Mouse (Mus musculus): Measurements from ENCODE around the gene Dvl1. TPM values are rescaled to one million over a fixed set of nuclear protein-coding genes. Genes with fewer than 3 reads are reported as not detected.

Gene Dvl1
- polyA plus RNA-seq, 1 experiment, result 184 TPM

GRCm38 (mm10) chr4:155863001-155863400 is 15.8 kb downstream of the Dvl1 start, which contains the start of gene Tas1r3:
Gene Tas1r3 (minus strand): TSS chr4:155863362.
- Histone ChIP-seq H3K27me3 (ENCODE audit: control insufficient read depth, insufficient read depth, low read length) (no peaks in the 10 kb centered on the region), H3K4me3 (ENCODE audit: control insufficient read depth, insufficient read depth, low read length) (no peak within 1 kb of the TSS), H3K27ac (ENCODE audit: control insufficient read depth, insufficient read depth, low read length) (no peak within 1 kb of the TSS), H3K36me3 (ENCODE audit: control insufficient read depth, insufficient read depth, low read length) (peaks cover 7% of the 10 kb centered on the region; the same call in 1 of the 2 replicates), H3K4me1 (replicated peaks; ENCODE audit: control insufficient read depth, insufficient read depth, low read length) (no peaks in the 10 kb centered on the region)
- TF ChIP-seq POLR2A (IDR thresholded peaks at IDR 0.05; ENCODE audit: control insufficient read depth, extremely low read depth, insufficient read depth, low read length, poor library complexity) (no peak), CTCF (IDR thresholded peaks at IDR 0.05; ENCODE audit: borderline replicate concordance, control insufficient read depth, extremely low read depth, insufficient read depth, low read length, poor library complexity) (no peak)
- WGBS, result 84% methylated on average over 5 of the region's 5 CpGs
- DNase-seq, result no peak

- H3K36me3 ChIP-seq (ENCODE audit: control insufficient read depth, insufficient read depth, low read length), result peaks cover 18% of the 10 kb centered on the region
- WGBS, result 11% methylated on average over 22 of the region's 22 CpGs
- H3K27me3 ChIP-seq (ENCODE audit: control insufficient read depth, insufficient read depth, low read length), result no peaks in the 10 kb centered on the region
- no peak for TF ChIP-seq CTCF (IDR thresholded peaks at IDR 0.05; ENCODE audit: borderline replicate concordance, control insufficient read depth, extremely low read depth, insufficient read depth, low read length, poor library complexity)
- no peak for TF ChIP-seq POLR2A (IDR thresholded peaks at IDR 0.05; ENCODE audit: control insufficient read depth, extremely low read depth, insufficient read depth, low read length, poor library complexity)
- peaks cover 13% of the 10 kb centered on the region for H3K4me1 ChIP-seq (replicated peaks; ENCODE audit: control insufficient read depth, insufficient read depth, low read length)
- DNase-seq, result peak; percentile 19
- H3K4me3 ChIP-seq (ENCODE audit: control insufficient read depth, insufficient read depth, low read length), result peak overlapping the region; percentile 69
- H3K27ac ChIP-seq (ENCODE audit: control insufficient read depth, insufficient read depth, low read length), result no peak overlapping the region
These were observed 21.6 kb downstream of the Dvl1 start for GRCm38 (mm10) chr4:155868614-155869298.

DNA sequence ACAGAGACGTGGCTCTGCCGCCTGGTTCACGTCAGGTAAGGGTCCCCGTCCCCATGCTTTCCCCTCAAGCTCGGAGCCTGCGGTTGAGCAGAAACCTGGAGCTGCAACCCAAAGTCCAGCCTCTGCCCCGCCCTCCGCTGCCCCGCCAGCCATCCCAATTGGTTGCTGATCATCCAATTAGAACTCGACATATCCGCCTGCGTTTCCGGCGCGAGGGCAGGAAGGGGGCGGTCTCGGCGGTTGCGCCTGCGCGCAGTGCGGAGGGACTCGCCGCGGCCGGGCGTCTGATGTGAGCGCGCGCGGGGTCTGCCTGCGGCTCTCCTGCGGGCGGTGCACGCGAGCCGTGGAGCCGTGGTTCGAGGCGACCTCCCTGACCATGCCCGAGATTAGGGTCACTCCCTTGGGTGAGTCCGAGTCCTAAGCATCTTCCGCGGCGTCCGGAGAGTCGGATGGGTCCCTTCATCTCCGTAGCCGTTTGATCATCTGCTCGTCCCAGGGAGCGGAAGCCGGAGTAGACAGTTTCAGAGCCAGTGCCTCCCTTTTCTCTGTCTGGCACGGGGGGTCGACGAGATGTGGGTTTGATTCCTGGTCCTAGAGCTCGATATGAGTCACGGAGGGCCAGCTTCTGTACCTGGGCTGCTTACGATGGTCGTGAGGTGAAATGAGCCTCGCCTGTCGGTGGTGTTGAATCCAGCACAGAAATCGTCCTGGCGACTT is 22.3 kb downstream of the Dvl1 start, which contains the start of the genes Cptp and Ints11:
Gene Cptp, minus strand, starts transcription at position 124 of the 717 bp plus-strand sequence.
Gene Ints11, plus strand, starts transcription at position 230 of the 717 bp plus-strand sequence.
- TF ChIP-seq CTCF (IDR thresholded peaks at IDR 0.05; ENCODE audit: borderline replicate concordance, control insufficient read depth, extremely low read depth, insufficient read depth, low read length, poor library complexity) (no peak; the same call in 1 of the 2 replicates), POLR2A (IDR thresholded peaks at IDR 0.05; ENCODE audit: control insufficient read depth, extremely low read depth, insufficient read depth, low read length, poor library complexity) (peak; percentile 81)
- peak; percentile 97 for DNase-seq
- under 1% methylated on average over 63 of the region's 63 CpGs for WGBS
- Histone ChIP-seq H3K4me1 (replicated peaks; ENCODE audit: control insufficient read depth, insufficient read depth, low read length) (peaks cover 13% of the 10 kb centered on the region), H3K36me3 (ENCODE audit: control insufficient read depth, insufficient read depth, low read length) (peaks cover 21% of the 10 kb centered on the region), H3K27me3 (ENCODE audit: control insufficient read depth, insufficient read depth, low read length) (no peaks in the 10 kb centered on the region), H3K4me3 (ENCODE audit: control insufficient read depth, insufficient read depth, low read length) (peak within 1 kb of the TSS; percentile 91), H3K27ac (ENCODE audit: control insufficient read depth, insufficient read depth, low read length) (peak within 1 kb of the TSS; percentile 10; the same call in 1 of the 2 replicates)

GRCm38 (mm10) chr4:155871404-155871803 is 24.2 kb downstream of the Dvl1 start:
- 96% methylated on average over 7 of the region's 7 CpGs for WGBS
- no peak for DNase-seq
- no peak overlapping the region for H3K27ac ChIP-seq (ENCODE audit: control insufficient read depth, insufficient read depth, low read length)
- H3K4me3 ChIP-seq (ENCODE audit: control insufficient read depth, insufficient read depth, low read length), result no peak overlapping the region
- no peak for TF ChIP-seq POLR2A (IDR thresholded peaks at IDR 0.05; ENCODE audit: control insufficient read depth, extremely low read depth, insufficient read depth, low read length, poor library complexity)
- no peak for TF ChIP-seq CTCF (IDR thresholded peaks at IDR 0.05; ENCODE audit: borderline replicate concordance, control insufficient read depth, extremely low read depth, insufficient read depth, low read length, poor library complexity)
- H3K4me1 ChIP-seq (replicated peaks; ENCODE audit: control insufficient read depth, insufficient read depth, low read length), result peaks cover 13% of the 10 kb centered on the region
- H3K27me3 ChIP-seq (ENCODE audit: control insufficient read depth, insufficient read depth, low read length), result no peaks in the 10 kb centered on the region
- peaks cover 33% of the 10 kb centered on the region for H3K36me3 ChIP-seq (ENCODE audit: control insufficient read depth, insufficient read depth, low read length)

DNA sequence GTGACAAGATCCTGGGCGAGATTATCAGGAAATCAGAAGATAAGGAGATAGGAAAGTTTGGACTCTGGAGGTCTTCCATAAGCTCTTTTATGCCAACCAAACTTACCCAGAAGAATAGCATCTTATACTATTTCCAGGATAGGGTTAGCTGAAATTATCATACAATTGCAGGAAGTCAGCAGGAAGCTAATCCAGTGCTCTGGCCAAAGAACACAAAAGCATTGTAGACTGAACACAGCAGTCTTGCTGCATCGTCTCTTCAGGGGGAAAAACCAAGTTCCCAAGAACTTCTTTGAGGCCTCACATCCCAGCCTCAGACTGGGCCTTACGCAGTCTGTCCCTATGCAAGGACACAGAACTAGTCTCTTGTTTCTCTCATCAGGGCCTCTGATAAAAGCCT is 36.4 kb downstream of the Dvl1 start:
- 93% methylated on average over 3 of the region's 3 CpGs for WGBS
- TF ChIP-seq POLR2A (IDR thresholded peaks at IDR 0.05; ENCODE audit: control insufficient read depth, extremely low read depth, insufficient read depth, low read length, poor library complexity) (no peak), CTCF (IDR thresholded peaks at IDR 0.05; ENCODE audit: borderline replicate concordance, control insufficient read depth, extremely low read depth, insufficient read depth, low read length, poor library complexity) (no peak)
- no peaks in the 10 kb centered on the region for H3K27me3 ChIP-seq (ENCODE audit: control insufficient read depth, insufficient read depth, low read length)
- H3K4me3 ChIP-seq (ENCODE audit: control insufficient read depth, insufficient read depth, low read length), result no peak overlapping the region
- DNase-seq, result no peak
- peaks cover 42% of the 10 kb centered on the region for H3K36me3 ChIP-seq (ENCODE audit: control insufficient read depth, insufficient read depth, low read length)
- no peaks in the 10 kb centered on the region for H3K4me1 ChIP-seq (replicated peaks; ENCODE audit: control insufficient read depth, insufficient read depth, low read length)
- H3K27ac ChIP-seq (ENCODE audit: control insufficient read depth, insufficient read depth, low read length), result no peak overlapping the region

GRCm38 (mm10) chr4:155886330-155886729 is 39.1 kb downstream of the Dvl1 start:
- Histone ChIP-seq H3K4me1 (replicated peaks; ENCODE audit: control insufficient read depth, insufficient read depth, low read length) (peaks cover 7% of the 10 kb centered on the region), H3K4me3 (ENCODE audit: control insufficient read depth, insufficient read depth, low read length) (no peak overlapping the region), H3K36me3 (ENCODE audit: control insufficient read depth, insufficient read depth, low read length) (peaks cover 40% of the 10 kb centered on the region), H3K27me3 (ENCODE audit: control insufficient read depth, insufficient read depth, low read length) (no peaks in the 10 kb centered on the region), H3K27ac (ENCODE audit: control insufficient read depth, insufficient read depth, low read length) (no peak overlapping the region)
- 98% methylated on average over 5 of the region's 5 CpGs for WGBS
- TF ChIP-seq POLR2A (IDR thresholded peaks at IDR 0.05; ENCODE audit: control insufficient read depth, extremely low read depth, insufficient read depth, low read length, poor library complexity) (no peak), CTCF (IDR thresholded peaks at IDR 0.05; ENCODE audit: borderline replicate concordance, control insufficient read depth, extremely low read depth, insufficient read depth, low read length, poor library complexity) (no peak)
- DNase-seq, result no peak

Data from thymus, adult 2 months (tissue).